Mouse (Mus musculus): ENCODE measurements at regions not wholly inside any gene's neighbourhood (a gene's known extent, or its start where the extent isn't known, plus 50 kb on each side); places are given as distances from the start of the nearest gene placed in this dataset.

- DNase-seq = no peak
Measured at GRCm38 (mm10) chr2:96234613-96235012, 83.4 kb upstream of the Lrrc4c start.

- DNase-seq = no peak
Measured at GRCm38 (mm10) chr2:96239246-96239645, 78.7 kb upstream of the Lrrc4c start.

GRCm38 (mm10) chr2:96240543-96241090 is 77.4 kb upstream of the Lrrc4c start:
- DNase-seq = peak; percentile 10

- no peak for DNase-seq
Measured at GRCm38 (mm10) chr2:96253661-96254060, 64.3 kb upstream of the Lrrc4c start.

GRCm38 (mm10) chr2:96256491-96256890 is 61.5 kb upstream of the Lrrc4c start:
- DNase-seq = no peak

Data from right cerebral cortex, adult 18-20 months (tissue).